Mouse (Mus musculus) neutrophil, adult 59 days (primary cell): ENCODE results near the gene Zfp612. TPM values are rescaled to one million over a fixed set of nuclear protein-coding genes. Genes with fewer than 3 reads are reported as not detected.

ENCODE experiments used
- total RNA-seq, 2 experiments: library from RNA; stranded (reverse); gene quantifications; 1 replicate in 1 of 2; 2 replicates in 1 of 2; pipeline ENCODE4 v1.2.4; 2023

Zfp612 gene
- not detected for total RNA-seq

DNA sequence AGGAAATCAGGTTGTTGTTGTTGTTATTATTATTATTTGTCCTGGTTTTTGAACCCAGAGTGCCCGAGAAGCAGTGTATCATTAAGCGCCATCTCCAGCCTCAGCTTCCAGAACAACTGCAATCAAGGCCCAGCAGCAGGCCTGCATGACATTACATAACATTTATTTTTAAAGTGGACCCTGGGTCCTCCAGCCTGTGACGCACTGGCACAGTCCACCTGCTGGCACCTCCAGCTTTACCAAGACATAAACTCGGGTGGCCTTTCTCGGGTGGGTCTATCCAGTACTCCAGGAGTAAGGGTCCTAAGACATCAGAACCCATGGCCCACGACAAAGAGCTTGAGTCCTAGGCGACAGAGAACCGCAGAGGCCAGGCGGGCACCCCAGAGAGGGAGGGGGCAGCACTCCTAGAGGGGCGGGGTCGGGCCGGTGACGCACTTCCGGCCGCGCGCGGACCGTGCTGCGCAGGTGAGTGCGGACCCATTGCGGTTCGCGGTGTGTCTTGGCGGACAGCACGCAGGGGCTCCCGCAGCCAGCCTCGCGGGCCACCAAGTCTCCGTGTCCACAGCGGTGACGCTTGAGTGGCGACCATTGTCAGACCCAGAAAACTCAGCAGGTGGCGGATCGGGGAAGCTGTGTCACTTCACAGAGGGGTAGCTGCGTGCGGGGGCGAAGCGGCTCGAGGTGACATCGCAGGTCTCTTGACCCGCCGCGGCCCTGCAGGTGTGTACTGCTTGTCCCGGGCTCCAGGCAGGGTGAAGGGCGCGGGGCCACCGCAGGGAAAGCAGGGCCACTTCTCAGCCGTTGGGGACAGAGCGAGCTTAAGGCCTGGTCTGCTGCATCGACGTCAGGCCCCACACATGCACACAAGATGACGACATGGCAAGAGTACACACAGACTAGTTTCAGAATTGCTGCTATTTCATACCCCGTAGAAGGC lies at the start of gene Zfp612:
Zfp612 (plus strand) TSS at position 465 of the 940 bp plus-strand sequence.

GRCm38 (mm10) chr8:110039659-110040058 lies 39.9 kb upstream of the Zfp612 start, which contains the start of gene Chst4:
Gene Chst4 (minus strand): TSS chr8:110039740.

DNA sequence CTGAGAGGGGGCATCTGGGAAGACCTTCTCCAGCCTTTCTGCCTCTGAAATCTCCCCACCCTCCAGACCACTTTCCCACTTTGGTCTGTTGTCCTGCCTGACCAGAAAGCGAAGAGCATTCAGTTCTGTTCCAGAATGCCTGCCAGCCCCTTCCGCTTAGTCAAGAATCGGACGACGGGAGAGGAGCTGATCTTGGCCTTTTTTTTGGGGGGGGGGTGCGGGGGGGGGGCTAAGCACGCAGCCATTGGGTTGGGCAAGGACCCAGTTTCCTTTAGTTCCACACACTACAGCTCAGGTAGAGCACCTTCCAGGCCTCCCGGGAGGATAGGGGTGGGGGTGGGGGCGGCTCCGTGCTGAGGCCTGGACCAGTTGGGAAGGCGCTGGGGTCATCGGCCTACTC lies 21.4 kb downstream of the Zfp612 start, which contains the start of gene Gm21964:
Gm21964 (plus strand) TSS at position 301 of the 400 bp plus-strand sequence.

DNA sequence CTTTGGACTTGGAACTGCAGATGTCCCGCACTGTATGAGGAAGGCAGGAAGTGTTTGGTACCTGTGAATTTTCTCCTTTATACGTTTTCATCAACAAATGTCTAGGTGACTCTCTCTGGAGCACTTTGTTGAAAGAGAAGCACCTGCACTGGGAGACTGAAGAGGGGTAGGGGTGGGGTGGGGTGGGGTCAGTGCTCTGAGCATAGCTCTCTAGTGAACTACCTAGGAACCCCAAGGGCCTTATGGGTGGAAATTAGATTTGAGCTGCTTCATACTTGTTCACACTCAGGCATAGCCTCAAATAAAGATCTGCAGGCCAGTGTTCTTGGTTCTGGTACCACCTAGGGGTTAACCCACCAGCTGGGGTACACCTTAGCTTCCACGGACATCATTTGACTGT lies 23.1 kb downstream of the Zfp612 start, which contains the start of gene Gm17720:
Gm17720 (minus strand) TSS at position 101 of the 400 bp plus-strand sequence.

Other genes with a start within 250 kb of the Zfp612 start
- 1 to 10 TPM; 6.6 to 6.9 TPM for gene Phlpp2, start 211.2 kb upstream of the Zfp612 start, total RNA-seq
- not detected for gene Marveld3, start 117.5 kb upstream of the Zfp612 start, total RNA-seq
- not detected for gene Tat, start 89.3 kb upstream of the Zfp612 start, total RNA-seq
- not detected for gene Chst4, start 40.0 kb upstream of the Zfp612 start, total RNA-seq
- gene Gm21964, start 21.5 kb downstream of the Zfp612 start, total RNA-seq = not detected
- not detected for gene Gm17720, start 23.0 kb downstream of the Zfp612 start, total RNA-seq
- gene Calb2, start 88.5 kb downstream of the Zfp612 start, total RNA-seq = not detected
- 1 to 10 TPM; 2.7 to 3.4 TPM for gene Cmtr2, start 135.9 kb downstream of the Zfp612 start, total RNA-seq
- gene Hydin, start 187.2 kb downstream of the Zfp612 start, total RNA-seq = not detected